ENCODE assay signal across 10 mouse cellular contexts in the genomic region with DNA sequence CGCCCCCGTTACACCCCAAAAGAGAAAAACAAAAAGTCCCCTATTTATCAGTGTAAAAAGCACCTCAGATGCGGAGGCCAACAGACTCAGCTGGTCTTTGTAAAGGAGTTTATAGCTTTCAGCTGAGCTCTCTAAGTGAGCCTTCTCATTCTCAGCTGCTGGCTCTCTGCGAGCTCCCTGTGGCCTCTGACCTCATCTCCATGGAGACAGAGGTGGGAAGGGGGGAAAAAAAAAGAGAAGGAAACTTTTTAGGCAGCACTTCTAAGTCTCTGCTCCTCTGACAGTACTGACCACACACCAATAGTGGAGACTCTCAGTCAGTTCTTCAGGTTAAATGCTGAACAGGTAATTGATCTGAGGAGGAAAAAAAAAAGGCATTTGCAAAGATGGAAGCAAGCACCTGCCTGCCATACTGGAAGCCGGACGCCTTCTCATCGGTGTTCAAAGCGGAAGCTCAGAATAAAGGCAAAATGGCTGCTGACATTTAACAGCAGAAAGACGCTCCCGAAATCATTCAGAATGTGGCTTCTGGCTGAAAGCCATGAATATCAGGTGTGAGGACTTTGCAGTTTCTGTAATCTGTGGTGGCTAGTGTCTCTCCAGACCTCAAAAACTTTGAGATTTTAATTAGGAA. TPM values are rescaled to one million over a fixed set of nuclear protein-coding genes. Genes with fewer than 3 reads are reported as not detected.
DNase-seq lines count a peak whose midpoint lies in the region; ATAC-seq lines count a peak whose summit lies in the region.
"Had no signal": no experiment of that assay in that cellular context is flagged by ENCODE, and none has a peak within 500 bp of the region (broad histone marks: within the 10 kb centered on the region; RNA-seq: fewer than 3 reads in every experiment).

No protein-coding gene starts in this region.

- H3K4me1 ChIP-seq in kidney, embryonic 14.5 days (ENCODE audit: control insufficient read depth, insufficient read depth, low read length), result no peaks in the 10 kb centered on the region

- no peak overlapping the region for H3K9ac ChIP-seq in kidney, embryonic 14.5 days (ENCODE audit: low read depth, low read length)
- H3K9ac ChIP-seq: embryonic facial prominence, embryonic 13.5 days had no signal

- intact Hi-C loops in gastrocnemius, postnatal 14 days (cut with DNase I; ENCODE audit: low total_unique reads), result no loop called here

- DNase-seq in kidney, adult 9 months, result no peak
- DNase-seq in brain, adult 2 months (ENCODE audit: low read depth, low spot score), result peak; percentile 7
- DNase-seq in gastrocnemius, postnatal 14 days, result peak; percentile 42
- peak; percentile 46 for DNase-seq in lung, postnatal 36 days
- peak; percentile 47 for DNase-seq in yolk sac, embryonic 10.5 days (ENCODE audit: low spot score)
- DNase-seq in left cerebral cortex, adult 11 months (ENCODE audit: low spot score), result no peak
- no peak for DNase-seq in T-cell, adult 2 months (ENCODE audit: low spot score)

- no peak overlapping the region for H3K27ac ChIP-seq in kidney, embryonic 14.5 days (ENCODE audit: low read depth, low read length)
- H3K27ac ChIP-seq: embryonic facial prominence, embryonic 13.5 days had no signal

- H3K4me3 ChIP-seq in kidney, embryonic 14.5 days (ENCODE audit: low read length), result no peak overlapping the region
- H3K4me3 ChIP-seq: embryonic facial prominence, embryonic 13.5 days had no signal

- WGBS in kidney, embryonic 14.5 days, result 27% methylated on average over 10 of the region's 10 CpGs

- H3K9me3 ChIP-seq in kidney, embryonic 14.5 days (ENCODE audit: control insufficient read depth, low read length), result no peaks in the 10 kb centered on the region
- H3K9me3 ChIP-seq: embryonic facial prominence, embryonic 13.5 days had no signal

- peak; percentile 77 for ATAC-seq in kidney, embryonic 14.5 days (ENCODE audit: low FRiP score, low TSS enrichment)

- no peaks in the 10 kb centered on the region for H3K27me3 ChIP-seq in kidney, embryonic 14.5 days (ENCODE audit: control insufficient read depth, insufficient read depth, low read length)
- H3K27me3 ChIP-seq: CH12.LX; embryonic facial prominence, embryonic 13.5 days had no signal

- no peaks in the 10 kb centered on the region for H3K36me3 ChIP-seq in kidney, embryonic 14.5 days (ENCODE audit: control insufficient read depth, insufficient read depth, low read length)
- H3K36me3 ChIP-seq: embryonic facial prominence, embryonic 13.5 days had no signal

- H3K4me2 ChIP-seq in kidney, embryonic 14.5 days (replicated peaks; ENCODE audit: low read depth, low read length), result no peak overlapping the region
- H3K4me2 ChIP-seq: embryonic facial prominence, embryonic 13.5 days had no signal

RNA-seq across cellular contexts. Expression of a gene that starts 45.4 kb away (rescaled TPM):
- 34.9 and 63.2 TPM in 2 replicates for polyA plus RNA-seq in kidney, embryonic 14.5 days (2014; fragmentation: Nextera tagmentation; extraction: Ambion mirVana)
- total RNA-seq in gastrocnemius, postnatal 14 days (2021), result 10 to 100 TPM; 26.3 to 38.8 TPM

Comparison
In these comparisons a context has a peak if more than half of its experiments do, and no peak if none do; other contexts are left out.
1. DNase-seq: peak in brain, adult 2 months (single experiment), gastrocnemius, postnatal 14 days (single experiment), lung, postnatal 36 days (single experiment) and yolk sac, embryonic 10.5 days (single experiment); none in kidney, adult 9 months (single experiment), left cerebral cortex, adult 11 months (single experiment) and T-cell, adult 2 months (single experiment).